Mouse (Mus musculus): ENCODE measurements at regions not wholly inside any gene's neighbourhood (a gene's known extent, or its start where the extent isn't known, plus 50 kb on each side); places are given as distances from the start of the nearest gene placed in this dataset.

DNA sequence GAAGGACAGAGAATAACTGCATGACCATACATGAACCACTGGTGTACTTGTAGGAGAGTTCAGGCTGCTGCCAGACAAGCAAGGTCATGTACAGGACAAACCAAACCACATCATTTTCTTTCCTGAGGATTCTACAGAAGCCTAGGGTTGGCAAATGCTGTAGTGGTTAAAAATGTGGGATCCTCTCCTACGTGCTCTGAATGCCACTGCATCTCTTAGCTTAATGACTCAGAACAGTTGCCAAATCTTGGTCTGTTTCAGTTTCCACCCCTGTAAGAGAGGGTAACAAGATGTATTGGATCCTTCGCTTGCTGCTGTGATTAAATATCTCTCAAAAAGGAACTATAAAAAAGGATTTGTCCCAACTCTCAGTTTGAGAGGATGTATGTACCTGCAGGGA, 938.1 kb downstream of the 4930444P10Rik start:
- no peaks in the 10 kb centered on the region for H3K9me3 ChIP-seq (ENCODE audit: control insufficient read depth, low read length)
- no peaks in the 10 kb centered on the region for H3K27me3 ChIP-seq (ENCODE audit: control insufficient read depth, insufficient read depth, low read length)
- no peaks in the 10 kb centered on the region for H3K4me1 ChIP-seq (ENCODE audit: control insufficient read depth, insufficient read depth, low read length)
- ATAC-seq (ENCODE audit: low FRiP score) (no peak), DNase-seq (ENCODE audit: low spot score, missing footprints) (no peak)
- WGBS: 93% methylated on average over 2 of the region's 2 CpGs
- H3K36me3 ChIP-seq (ENCODE audit: control insufficient read depth, insufficient read depth, low read length): no peaks in the 10 kb centered on the region
- H3K4me3 ChIP-seq (ENCODE audit: low read depth, low read length): no peak overlapping the region
- H3K9ac ChIP-seq (ENCODE audit: low read length): no peak overlapping the region
- no peak overlapping the region for H3K27ac ChIP-seq (ENCODE audit: low read depth, low read length)
- H3K4me2 ChIP-seq: no peak overlapping the region

DNA sequence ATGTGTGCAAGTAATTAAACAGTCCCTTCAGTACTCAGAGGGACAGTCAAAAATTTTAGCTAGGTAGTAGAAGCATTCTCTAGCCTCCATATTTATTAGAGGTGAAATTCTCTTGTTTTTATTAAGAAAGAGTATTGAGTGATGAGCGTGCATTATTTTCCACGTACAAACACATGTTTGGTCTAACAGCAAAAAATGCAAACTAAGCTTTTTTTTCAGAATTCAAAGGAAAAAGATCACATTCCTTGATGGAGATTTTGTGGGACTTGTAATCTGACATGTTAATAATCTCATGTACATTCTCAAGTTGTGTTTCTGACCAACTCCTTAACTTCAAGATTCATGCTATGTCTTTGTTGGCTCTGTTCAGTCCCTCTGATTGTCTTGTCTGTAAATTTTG, 939.2 kb downstream of the 4930444P10Rik start:
- Histone ChIP-seq H3K4me2 (no peak overlapping the region), H3K4me1 (ENCODE audit: control insufficient read depth, insufficient read depth, low read length) (no peaks in the 10 kb centered on the region), H3K4me3 (ENCODE audit: low read depth, low read length) (no peak overlapping the region), H3K9me3 (ENCODE audit: control insufficient read depth, low read length) (no peaks in the 10 kb centered on the region), H3K27me3 (ENCODE audit: control insufficient read depth, insufficient read depth, low read length) (no peaks in the 10 kb centered on the region), H3K9ac (ENCODE audit: low read length) (no peak overlapping the region), H3K27ac (ENCODE audit: low read depth, low read length) (no peak overlapping the region), H3K36me3 (ENCODE audit: control insufficient read depth, insufficient read depth, low read length) (no peaks in the 10 kb centered on the region)
- ATAC-seq (ENCODE audit: low FRiP score) (no peak), DNase-seq (ENCODE audit: low spot score, missing footprints) (no peak)
- whole genome bisulfite sequencing: 97% methylated on average over 2 of the region's 2 CpGs

- WGBS: 87% methylated on average over 1 of the region's 1 CpGs
- ATAC-seq (ENCODE audit: low FRiP score): no peak
Observed at GRCm38 (mm10) chr1:15143922-15144591, 949.1 kb downstream of the 4930444P10Rik start.

DNA sequence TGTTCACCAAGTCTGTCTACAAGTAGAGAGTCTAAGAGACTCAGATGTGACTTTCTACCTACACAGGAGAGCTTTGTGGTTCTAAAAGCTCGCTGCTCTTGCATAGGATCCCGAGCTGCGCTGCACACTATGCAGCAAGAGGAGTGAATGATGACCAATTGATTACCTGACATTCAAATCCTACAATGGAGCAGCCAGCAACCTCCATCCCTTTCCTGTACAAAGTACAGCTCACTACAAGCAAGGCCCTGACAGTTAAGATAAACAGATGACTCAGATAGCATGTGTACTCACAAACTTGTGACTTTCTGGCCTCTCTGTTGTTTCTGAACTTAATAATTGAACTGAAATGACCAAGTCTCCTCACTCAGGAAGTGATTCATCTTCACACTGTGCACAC, 974.7 kb downstream of the 4930444P10Rik start:
- no peaks in the 10 kb centered on the region for H3K4me1 ChIP-seq (ENCODE audit: control insufficient read depth, insufficient read depth, low read length)
- no peak overlapping the region for H3K4me3 ChIP-seq (ENCODE audit: low read depth, low read length)
- no peak overlapping the region for H3K9ac ChIP-seq (ENCODE audit: low read length)
- DNase-seq (ENCODE audit: low spot score, missing footprints): no peak
- ATAC-seq (ENCODE audit: low FRiP score): no peak
- no peaks in the 10 kb centered on the region for H3K27me3 ChIP-seq (ENCODE audit: control insufficient read depth, insufficient read depth, low read length)
- no peaks in the 10 kb centered on the region for H3K36me3 ChIP-seq (ENCODE audit: control insufficient read depth, insufficient read depth, low read length)
- H3K9me3 ChIP-seq (ENCODE audit: control insufficient read depth, low read length): no peaks in the 10 kb centered on the region
- WGBS: 80% methylated on average over 3 of the region's 3 CpGs
- H3K4me2 ChIP-seq: no peak overlapping the region
- H3K27ac ChIP-seq (ENCODE audit: low read depth, low read length): no peak overlapping the region

More at GRCm38 (mm10) chr1:15143922-15144591, 949.1 kb downstream of the 4930444P10Rik start:
- Histone ChIP-seq H3K36me3 (ENCODE audit: control insufficient read depth, insufficient read depth, low read length) (no peaks in the 10 kb centered on the region), H3K9ac (ENCODE audit: low read length) (no peak overlapping the region), H3K27me3 (ENCODE audit: control insufficient read depth, insufficient read depth, low read length) (no peaks in the 10 kb centered on the region), H3K4me1 (ENCODE audit: control insufficient read depth, insufficient read depth, low read length) (no peaks in the 10 kb centered on the region), H3K27ac (ENCODE audit: low read depth, low read length) (no peak overlapping the region), H3K9me3 (ENCODE audit: control insufficient read depth, low read length) (no peaks in the 10 kb centered on the region), H3K4me2 (no peak overlapping the region), H3K4me3 (ENCODE audit: low read depth, low read length) (no peak overlapping the region)
- no peak for DNase-seq (ENCODE audit: low spot score, missing footprints)

DNA sequence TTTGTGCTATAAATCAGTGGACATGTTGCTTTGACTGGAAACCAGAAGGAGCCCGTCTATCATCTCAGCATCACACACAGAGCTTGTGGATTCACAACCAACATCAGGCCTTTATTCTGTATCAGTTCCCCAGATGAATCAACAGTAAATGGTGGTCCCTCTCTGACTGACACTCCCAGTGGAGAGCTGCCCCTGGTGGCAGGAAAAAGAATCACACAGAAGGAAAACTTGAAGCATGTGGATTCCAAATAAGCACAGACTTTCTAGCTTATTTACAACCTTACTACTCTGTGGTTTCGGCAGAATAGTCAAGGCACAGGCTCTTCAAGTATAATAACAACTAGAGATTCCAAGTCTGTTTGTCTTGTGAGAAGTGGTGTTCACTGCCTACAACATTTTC, 981.7 kb downstream of the 4930444P10Rik start:
- no peaks in the 10 kb centered on the region for H3K27me3 ChIP-seq (ENCODE audit: control insufficient read depth, insufficient read depth, low read length)
- no peak overlapping the region for H3K4me2 ChIP-seq
- H3K4me1 ChIP-seq (ENCODE audit: control insufficient read depth, insufficient read depth, low read length): no peaks in the 10 kb centered on the region
- no peak overlapping the region for H3K4me3 ChIP-seq (ENCODE audit: low read depth, low read length)
- no peak for ATAC-seq (ENCODE audit: low FRiP score)
- H3K9ac ChIP-seq (ENCODE audit: low read length): no peak overlapping the region
- H3K9me3 ChIP-seq (ENCODE audit: control insufficient read depth, low read length): no peaks in the 10 kb centered on the region
- no peaks in the 10 kb centered on the region for H3K36me3 ChIP-seq (ENCODE audit: control insufficient read depth, insufficient read depth, low read length)
- DNase-seq (ENCODE audit: low spot score, missing footprints): no peak
- H3K27ac ChIP-seq (ENCODE audit: low read depth, low read length): no peak overlapping the region
- WGBS: 79% methylated on average over 2 of the region's 2 CpGs

DNA sequence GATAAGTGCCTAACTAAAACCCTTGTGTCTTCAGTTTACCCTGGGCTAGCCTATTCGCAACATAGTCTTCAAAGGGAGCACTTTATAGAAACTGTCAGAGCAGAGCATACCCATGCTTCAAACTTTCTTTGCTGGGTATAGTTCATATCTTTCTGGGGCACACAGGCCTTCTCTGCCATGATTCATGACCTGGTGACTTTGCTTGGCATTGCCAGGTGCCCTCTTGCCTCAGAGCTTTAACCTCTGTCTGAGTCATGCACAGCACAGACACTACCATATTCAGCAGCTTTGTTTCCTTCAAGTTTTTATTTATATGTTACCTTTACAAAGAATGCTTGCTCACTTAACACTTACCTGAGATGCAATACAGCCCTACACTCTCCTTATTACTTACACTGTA, 1022.8 kb downstream of the 4930444P10Rik start:
- DNase-seq (ENCODE audit: low spot score, missing footprints) (no peak), ATAC-seq (ENCODE audit: low FRiP score) (no peak)
- Histone ChIP-seq H3K27ac (ENCODE audit: low read depth, low read length) (no peak overlapping the region), H3K9ac (ENCODE audit: low read length) (no peak overlapping the region), H3K9me3 (ENCODE audit: control insufficient read depth, low read length) (no peaks in the 10 kb centered on the region), H3K36me3 (ENCODE audit: control insufficient read depth, insufficient read depth, low read length) (no peaks in the 10 kb centered on the region), H3K4me2 (no peak overlapping the region), H3K4me3 (ENCODE audit: low read depth, low read length) (no peak overlapping the region), H3K27me3 (ENCODE audit: control insufficient read depth, insufficient read depth, low read length) (no peaks in the 10 kb centered on the region), H3K4me1 (ENCODE audit: control insufficient read depth, insufficient read depth, low read length) (no peaks in the 10 kb centered on the region)
- WGBS: 91% methylated on average over 1 of the region's 1 CpGs

DNA sequence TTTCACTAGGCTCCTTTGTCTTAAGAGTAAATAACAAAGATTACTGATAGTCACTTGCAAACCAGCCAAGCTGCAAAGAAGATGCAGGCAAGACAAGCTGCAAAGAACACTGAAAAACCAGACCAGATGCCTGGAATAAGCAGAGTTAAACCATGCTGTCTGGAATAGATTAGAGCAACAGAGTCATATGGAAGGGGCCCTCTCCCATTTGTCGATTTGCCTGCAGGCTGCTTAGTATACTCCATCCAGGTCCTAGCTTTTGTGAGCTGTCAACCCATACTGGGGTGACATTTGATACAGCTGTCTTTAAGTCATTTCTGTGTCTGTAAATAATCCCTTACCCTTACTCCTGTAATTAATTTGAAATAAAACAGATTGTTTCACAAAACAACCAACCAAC, 1059.1 kb downstream of the 4930444P10Rik start:
- no peak overlapping the region for H3K4me3 ChIP-seq (ENCODE audit: low read depth, low read length)
- H3K36me3 ChIP-seq (ENCODE audit: control insufficient read depth, insufficient read depth, low read length): no peaks in the 10 kb centered on the region
- no peak overlapping the region for H3K27ac ChIP-seq (ENCODE audit: low read depth, low read length)
- 85% methylated on average over 1 of the region's 1 CpGs for WGBS
- no peaks in the 10 kb centered on the region for H3K9me3 ChIP-seq (ENCODE audit: control insufficient read depth, low read length)
- ATAC-seq (ENCODE audit: low FRiP score) (no peak), DNase-seq (ENCODE audit: low spot score, missing footprints) (no peak)
- H3K4me1 ChIP-seq (ENCODE audit: control insufficient read depth, insufficient read depth, low read length): no peaks in the 10 kb centered on the region
- no peaks in the 10 kb centered on the region for H3K27me3 ChIP-seq (ENCODE audit: control insufficient read depth, insufficient read depth, low read length)
- no peak overlapping the region for H3K9ac ChIP-seq (ENCODE audit: low read length)
- no peak overlapping the region for H3K4me2 ChIP-seq

DNA sequence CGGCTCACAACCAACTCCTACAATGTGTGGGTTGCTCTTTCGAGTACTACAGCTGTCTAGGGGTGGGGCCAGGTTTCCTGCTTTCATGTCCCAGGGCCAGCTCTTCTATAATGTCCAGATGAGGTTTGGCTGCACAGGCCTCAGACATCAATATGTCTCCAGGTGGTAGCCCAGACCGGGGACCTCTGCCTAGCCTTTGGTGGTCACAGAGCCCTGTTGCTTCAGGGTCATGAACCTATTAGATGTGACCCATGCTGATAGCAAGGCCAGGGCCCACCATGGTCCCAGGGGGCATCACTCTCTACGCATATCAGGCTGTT, 1074.7 kb downstream of the 4930444P10Rik start:
- ATAC-seq (ENCODE audit: low FRiP score): peak; percentile 61; the same call in 1 of the 2 replicates
- no peak overlapping the region for H3K4me3 ChIP-seq (ENCODE audit: low read depth, low read length)
- no peak for DNase-seq (ENCODE audit: low spot score, missing footprints)
- no peaks in the 10 kb centered on the region for H3K9me3 ChIP-seq (ENCODE audit: control insufficient read depth, low read length)
- 80% methylated on average over 4 of the region's 4 CpGs for WGBS
- H3K36me3 ChIP-seq (ENCODE audit: control insufficient read depth, insufficient read depth, low read length): no peaks in the 10 kb centered on the region
- no peak overlapping the region for H3K27ac ChIP-seq (ENCODE audit: low read depth, low read length)
- H3K27me3 ChIP-seq (ENCODE audit: control insufficient read depth, insufficient read depth, low read length): no peaks in the 10 kb centered on the region
- H3K4me1 ChIP-seq (ENCODE audit: control insufficient read depth, insufficient read depth, low read length): no peaks in the 10 kb centered on the region
- no peak overlapping the region for H3K4me2 ChIP-seq
- no peak overlapping the region for H3K9ac ChIP-seq (ENCODE audit: low read length)

- H3K9me3 ChIP-seq (ENCODE audit: control insufficient read depth, low read length): no peaks in the 10 kb centered on the region
- H3K27me3 ChIP-seq (ENCODE audit: control insufficient read depth, insufficient read depth, low read length): no peaks in the 10 kb centered on the region
- no peak for DNase-seq (ENCODE audit: low spot score, missing footprints)
- WGBS: 67% methylated on average over 9 of the region's 9 CpGs
- H3K4me3 ChIP-seq (ENCODE audit: low read depth, low read length): no peak overlapping the region
- no peaks in the 10 kb centered on the region for H3K4me1 ChIP-seq (ENCODE audit: control insufficient read depth, insufficient read depth, low read length)
- no peak overlapping the region for H3K27ac ChIP-seq (ENCODE audit: low read depth, low read length)
- H3K36me3 ChIP-seq (ENCODE audit: control insufficient read depth, insufficient read depth, low read length): no peaks in the 10 kb centered on the region
- no peak overlapping the region for H3K4me2 ChIP-seq
- H3K9ac ChIP-seq (ENCODE audit: low read length): no peak overlapping the region
- ATAC-seq (ENCODE audit: low FRiP score): no peak
Observed at GRCm38 (mm10) chr1:15017689-15018459, 1075.3 kb downstream of the 4930444P10Rik start.

Measured in midbrain, embryonic 11.5 days (tissue).